Mouse (Mus musculus): ENCODE results near the gene Camk1g.

GRCm38 (mm10) chr1:193303096-193303495, 67.0 kb downstream of the Camk1g start:
- no peak for TF ChIP-seq POLR2A (IDR thresholded peaks at IDR 0.05; ENCODE audit: insufficient read depth, low read depth, low read length)
- TF ChIP-seq CTCF (IDR thresholded peaks at IDR 0.05) = no peak
- no peak for TF ChIP-seq EP300 (IDR thresholded peaks at IDR 0.05; ENCODE audit: insufficient read depth, low read depth, low read length)

Data from heart, adult 2 months (tissue).